Mouse (Mus musculus): ENCODE data around the gene Wdr64. TPM values are rescaled to one million over a fixed set of nuclear protein-coding genes. Genes with fewer than 3 reads are reported as not detected.

Gene Wdr64
- not detected in 2 replicates for polyA plus RNA-seq (2015; fragmentation: Nextera tagmentation; extraction: Ambion mirVana)

GRCm38 (mm10) chr1:175698293-175698692 is at the start of gene Wdr64:
Wdr64 (plus strand) TSS chr1:175698593.
- Histone ChIP-seq H3K4me3 (no peak within 1 kb of the TSS), H3K9ac (no peak within 1 kb of the TSS), H3K36me3 (no peaks in the 10 kb centered on the region), H3K9me3 (no peaks in the 10 kb centered on the region), H3K4me2 (replicated peaks) (no peak within 1 kb of the TSS), H3K27ac (no peak within 1 kb of the TSS), H3K27me3 (no peaks in the 10 kb centered on the region), H3K4me1 (no peaks in the 10 kb centered on the region)
- ATAC-seq (ENCODE audit: low FRiP score, low read depth), result no peak
- WGBS, result 86% methylated on average over 1 of the region's 1 CpGs

DNA sequence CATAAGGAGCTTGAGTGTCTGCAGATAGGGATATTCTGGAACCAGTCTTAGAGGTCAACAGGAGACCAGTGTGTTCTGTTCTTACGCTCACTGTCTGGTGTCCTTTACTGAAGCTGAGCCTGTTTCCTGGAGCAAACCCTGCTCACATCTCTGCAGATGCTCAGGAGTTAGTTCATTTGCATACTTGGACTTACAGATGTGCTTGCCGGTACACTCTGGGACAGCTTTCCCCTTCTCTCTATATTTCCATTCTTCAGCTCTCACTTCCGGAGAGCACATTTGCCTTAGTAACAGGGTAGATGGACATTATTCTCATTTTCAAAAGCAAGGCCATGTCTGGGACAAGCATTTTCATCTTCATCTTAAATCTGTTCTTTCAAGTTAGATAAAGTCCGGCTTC is 49.8 kb upstream of the Wdr64 start:
- Histone ChIP-seq H3K4me1 (no peaks in the 10 kb centered on the region), H3K4me2 (replicated peaks) (no peak overlapping the region), H3K9ac (no peak overlapping the region), H3K9me3 (no peaks in the 10 kb centered on the region), H3K4me3 (no peak overlapping the region), H3K27me3 (no peaks in the 10 kb centered on the region), H3K27ac (no peak overlapping the region), H3K36me3 (no peaks in the 10 kb centered on the region)
- 87% methylated on average over 4 of the region's 4 CpGs for WGBS
- no peak for ATAC-seq (ENCODE audit: low FRiP score, low read depth)

DNA sequence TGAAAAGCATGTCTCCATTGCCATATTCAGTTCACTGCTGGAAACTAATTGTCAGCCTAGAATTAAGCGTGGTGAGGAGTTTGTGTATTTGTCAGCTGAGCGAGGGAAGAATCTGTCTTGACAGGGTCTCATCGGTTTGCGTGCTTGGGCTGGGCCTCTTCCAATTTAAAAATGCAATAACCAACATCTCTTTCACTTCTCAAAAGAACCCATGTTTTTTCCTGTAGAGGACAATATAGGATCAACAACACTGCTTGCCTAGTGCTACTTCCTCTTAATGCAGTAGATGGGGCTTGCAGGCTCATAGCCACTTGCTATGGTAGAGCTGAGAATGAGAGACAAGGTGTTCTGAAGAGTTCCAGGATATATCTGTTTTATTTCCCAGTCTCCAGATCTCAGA is 38.5 kb upstream of the Wdr64 start:
- no peak for ATAC-seq (ENCODE audit: low FRiP score, low read depth)
- Histone ChIP-seq H3K4me1 (no peaks in the 10 kb centered on the region), H3K9ac (no peak overlapping the region), H3K4me2 (replicated peaks) (no peak overlapping the region), H3K4me3 (no peak overlapping the region), H3K9me3 (no peaks in the 10 kb centered on the region), H3K36me3 (no peaks in the 10 kb centered on the region), H3K27me3 (no peaks in the 10 kb centered on the region), H3K27ac (no peak overlapping the region)
- 94% methylated on average over 4 of the region's 4 CpGs for WGBS

DNA sequence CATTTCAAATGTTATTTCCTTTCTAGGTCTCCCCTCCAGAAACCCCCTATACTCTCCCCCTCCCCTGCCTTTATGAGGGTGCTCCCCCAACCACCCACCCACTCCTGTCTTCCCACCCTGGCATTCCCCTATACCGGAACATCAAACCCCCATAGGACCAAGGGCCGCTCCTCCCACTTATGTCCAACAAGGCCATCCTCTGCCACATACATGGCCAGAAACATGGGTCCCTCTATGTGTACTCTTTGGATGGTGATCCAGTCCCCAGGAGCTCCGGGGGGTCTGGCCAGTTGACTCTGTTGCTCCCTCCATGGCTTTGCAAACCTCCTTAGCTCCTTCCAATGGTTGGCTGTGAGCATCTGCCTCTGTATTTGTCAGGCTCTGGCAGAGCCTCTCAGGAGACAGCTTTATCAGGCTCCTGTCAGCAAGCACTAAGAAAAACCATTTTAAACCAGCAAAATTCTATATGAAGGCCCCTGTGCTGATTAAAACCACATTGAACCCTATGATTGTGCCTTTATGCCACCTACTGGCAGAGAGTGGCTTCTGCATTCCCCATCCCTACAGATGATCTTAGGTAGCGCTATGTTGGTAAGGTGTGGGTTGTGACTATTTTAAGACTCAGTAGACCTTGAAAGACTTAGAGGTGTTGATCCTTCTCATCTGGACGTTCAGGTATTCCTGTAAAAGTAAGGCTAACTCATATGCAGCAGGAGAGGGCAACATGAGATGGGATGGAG is 29.6 kb upstream of the Wdr64 start:
- no peak overlapping the region for H3K4me2 ChIP-seq (replicated peaks)
- H3K9ac ChIP-seq, result no peak overlapping the region; the same call in 1 of the 2 replicates
- H3K4me3 ChIP-seq, result no peak overlapping the region
- peak; percentile 84 for ATAC-seq (ENCODE audit: low FRiP score, low read depth)
- no peak overlapping the region for H3K27ac ChIP-seq
- WGBS, result 76% methylated on average over 5 of the region's 5 CpGs
- H3K36me3 ChIP-seq, result no peaks in the 10 kb centered on the region
- 0 out of 2 replicates have a peak, but pooled peaks cover 3% of the 10 kb centered on the region for H3K4me1 ChIP-seq
- no peaks in the 10 kb centered on the region for H3K27me3 ChIP-seq
- no peaks in the 10 kb centered on the region for H3K9me3 ChIP-seq

DNA sequence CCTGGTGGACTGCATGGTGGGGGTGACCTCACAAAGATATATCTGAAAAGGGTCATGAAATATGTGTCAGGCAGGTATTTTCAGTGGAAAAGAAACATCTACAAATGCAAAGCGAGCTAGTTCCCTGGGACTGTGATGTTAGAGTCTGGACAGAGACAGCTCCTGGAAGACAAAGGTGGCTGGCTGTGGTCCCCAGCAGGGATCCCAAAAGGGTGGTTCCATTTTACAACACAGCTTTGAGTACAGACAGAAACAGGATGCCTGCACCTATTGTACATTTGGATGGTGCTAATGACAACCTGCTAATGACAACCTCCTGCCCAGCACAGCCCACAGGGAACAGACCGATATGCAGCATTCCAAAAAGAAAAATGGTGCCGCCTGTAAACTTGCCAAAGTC is 28.9 kb upstream of the Wdr64 start:
- H3K27me3 ChIP-seq, result no peaks in the 10 kb centered on the region
- no peaks in the 10 kb centered on the region for H3K9me3 ChIP-seq
- H3K9ac ChIP-seq, result no peak overlapping the region
- 91% methylated on average over 3 of the region's 3 CpGs for WGBS
- 0 out of 2 replicates have a peak, but pooled peaks cover 3% of the 10 kb centered on the region for H3K4me1 ChIP-seq
- no peaks in the 10 kb centered on the region for H3K36me3 ChIP-seq
- no peak overlapping the region for H3K4me2 ChIP-seq (replicated peaks)
- H3K4me3 ChIP-seq, result no peak overlapping the region
- ATAC-seq (ENCODE audit: low FRiP score, low read depth), result no peak
- no peak overlapping the region for H3K27ac ChIP-seq

DNA sequence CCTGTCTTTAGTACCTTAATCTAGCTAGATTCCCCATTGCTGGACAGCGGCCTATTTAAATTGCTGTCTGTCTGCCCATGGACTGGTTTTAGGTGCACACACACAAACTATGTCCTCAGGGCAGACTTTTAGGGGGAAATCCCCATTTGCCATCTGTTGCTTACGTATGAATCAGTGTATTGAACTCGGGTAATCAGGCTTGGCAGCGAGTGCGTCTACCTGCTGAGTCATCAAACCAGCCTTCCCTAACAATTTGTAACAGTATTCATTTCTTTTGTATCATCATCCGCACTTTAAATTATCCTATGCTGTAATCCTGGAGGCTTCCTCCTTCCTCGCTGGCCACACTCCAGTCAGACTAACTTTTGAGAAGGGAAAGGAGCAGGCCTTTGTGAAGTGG is 28.4 kb upstream of the Wdr64 start:
- WGBS, result 74% methylated on average over 7 of the region's 7 CpGs
- no peak for ATAC-seq (ENCODE audit: low FRiP score, low read depth)

GRCm38 (mm10) chr1:175671626-175672025 is 26.8 kb upstream of the Wdr64 start:
- 36% methylated on average over 1 of the region's 1 CpGs for WGBS
- no peak for ATAC-seq (ENCODE audit: low FRiP score, low read depth)

More for the DNA sequence above, 28.4 kb upstream of the Wdr64 start:
- Histone ChIP-seq H3K9me3 (no peaks in the 10 kb centered on the region), H3K36me3 (no peaks in the 10 kb centered on the region), H3K9ac (no peak overlapping the region), H3K27ac (no peak overlapping the region), H3K27me3 (no peaks in the 10 kb centered on the region), H3K4me3 (no peak overlapping the region), H3K4me1 (0 out of 2 replicates have a peak, but pooled peaks cover 3% of the 10 kb centered on the region), H3K4me2 (replicated peaks) (no peak overlapping the region)

GRCm38 (mm10) chr1:175673563-175674325 is 24.6 kb upstream of the Wdr64 start:
- Histone ChIP-seq H3K27me3 (no peaks in the 10 kb centered on the region), H3K4me2 (replicated peaks) (no peak overlapping the region), H3K27ac (no peak overlapping the region), H3K9ac (no peak overlapping the region), H3K36me3 (no peaks in the 10 kb centered on the region), H3K9me3 (no peaks in the 10 kb centered on the region), H3K4me1 (0 out of 2 replicates have a peak, but pooled peaks cover 2% of the 10 kb centered on the region), H3K4me3 (no peak overlapping the region)
- ATAC-seq (ENCODE audit: low FRiP score, low read depth), result no peak
- 82% methylated on average over 7 of the region's 7 CpGs for WGBS

More at GRCm38 (mm10) chr1:175671626-175672025, 26.8 kb upstream of the Wdr64 start:
- no peak overlapping the region for H3K9ac ChIP-seq
- H3K4me1 ChIP-seq, result 0 out of 2 replicates have a peak, but pooled peaks cover 3% of the 10 kb centered on the region
- H3K9me3 ChIP-seq, result no peaks in the 10 kb centered on the region
- no peaks in the 10 kb centered on the region for H3K27me3 ChIP-seq
- H3K4me2 ChIP-seq (replicated peaks), result no peak overlapping the region
- no peaks in the 10 kb centered on the region for H3K36me3 ChIP-seq
- H3K4me3 ChIP-seq, result no peak overlapping the region
- no peak overlapping the region for H3K27ac ChIP-seq

GRCm38 (mm10) chr1:175675116-175675515 is 23.3 kb upstream of the Wdr64 start:
- Histone ChIP-seq H3K4me1 (no peaks in the 10 kb centered on the region), H3K9ac (no peak overlapping the region), H3K4me3 (no peak overlapping the region), H3K27ac (no peak overlapping the region), H3K27me3 (no peaks in the 10 kb centered on the region), H3K4me2 (replicated peaks) (no peak overlapping the region), H3K9me3 (no peaks in the 10 kb centered on the region), H3K36me3 (no peaks in the 10 kb centered on the region)
- ATAC-seq (ENCODE audit: low FRiP score, low read depth), result no peak
- 89% methylated on average over 6 of the region's 6 CpGs for WGBS

DNA sequence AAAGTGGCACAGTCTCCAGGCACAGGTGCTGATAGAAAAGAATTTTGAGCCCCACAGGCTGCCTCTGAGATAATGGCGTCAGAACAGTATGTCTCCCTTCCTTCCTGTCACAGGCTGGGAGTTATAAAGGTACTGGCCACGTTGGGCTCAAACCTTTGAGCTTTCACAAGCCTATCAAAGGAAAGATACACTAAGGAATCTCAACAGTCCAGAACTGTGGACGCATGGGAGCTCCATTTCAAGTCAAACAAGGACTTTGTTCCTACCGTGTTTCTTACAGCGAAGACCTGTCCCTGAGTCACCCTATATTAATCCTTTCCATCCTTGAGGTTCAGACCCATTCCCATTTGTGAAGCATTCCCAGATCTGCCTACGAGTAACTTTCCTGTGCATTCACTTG is 20.9 kb upstream of the Wdr64 start:
- H3K4me3 ChIP-seq, result no peak overlapping the region
- H3K4me1 ChIP-seq, result no peaks in the 10 kb centered on the region
- H3K9ac ChIP-seq, result no peak overlapping the region
- WGBS, result 83% methylated on average over 6 of the region's 6 CpGs
- no peak for ATAC-seq (ENCODE audit: low FRiP score, low read depth)
- no peaks in the 10 kb centered on the region for H3K27me3 ChIP-seq
- H3K27ac ChIP-seq, result no peak overlapping the region
- H3K9me3 ChIP-seq, result no peaks in the 10 kb centered on the region
- no peak overlapping the region for H3K4me2 ChIP-seq (replicated peaks)
- H3K36me3 ChIP-seq, result no peaks in the 10 kb centered on the region

DNA sequence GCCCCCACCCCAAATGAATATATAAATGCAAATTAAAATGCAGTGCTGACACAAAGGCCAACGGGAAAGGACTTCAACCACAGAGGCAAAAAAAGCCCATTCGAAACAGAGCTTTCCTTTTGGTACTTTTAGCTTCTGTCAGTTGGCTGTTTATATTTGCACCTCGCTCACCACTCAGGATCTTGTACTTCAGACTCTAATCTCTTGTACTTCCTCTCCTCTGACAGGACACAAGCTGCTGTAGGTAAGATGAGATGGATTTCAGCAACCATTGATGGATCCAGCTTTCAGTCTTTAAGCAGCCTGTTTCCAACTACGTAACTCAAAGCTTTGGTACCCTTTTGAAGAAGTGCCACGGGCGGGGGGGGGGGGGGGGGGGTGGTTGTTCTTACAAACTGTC is 17.4 kb upstream of the Wdr64 start:
- H3K4me3 ChIP-seq, result no peak overlapping the region
- H3K4me1 ChIP-seq, result no peaks in the 10 kb centered on the region
- H3K27ac ChIP-seq, result no peak overlapping the region
- no peaks in the 10 kb centered on the region for H3K27me3 ChIP-seq
- no peak overlapping the region for H3K4me2 ChIP-seq (replicated peaks)
- peaks cover 5% of the 10 kb centered on the region; the same call in 1 of the 2 replicates for H3K36me3 ChIP-seq
- WGBS, result 94% methylated on average over 6 of the region's 6 CpGs
- no peak for ATAC-seq (ENCODE audit: low FRiP score, low read depth)
- H3K9ac ChIP-seq, result no peak overlapping the region
- no peaks in the 10 kb centered on the region for H3K9me3 ChIP-seq

GRCm38 (mm10) chr1:175691686-175692245 is 6.6 kb upstream of the Wdr64 start:
- no peak for ATAC-seq (ENCODE audit: low FRiP score, low read depth)
- WGBS, result 2% methylated on average over 22 of the region's 22 CpGs
- H3K4me3 ChIP-seq, result peak overlapping the region; percentile 76

More at GRCm38 (mm10) chr1:175691686-175692245, 6.6 kb upstream of the Wdr64 start:
- Histone ChIP-seq H3K27me3 (no peaks in the 10 kb centered on the region), H3K9ac (peak overlapping the region; percentile 84), H3K4me2 (replicated peaks) (peak overlapping the region; percentile 85), H3K27ac (peak overlapping the region; percentile 76), H3K36me3 (peaks cover 14% of the 10 kb centered on the region), H3K9me3 (no peaks in the 10 kb centered on the region), H3K4me1 (peaks cover 14% of the 10 kb centered on the region)

Data from limb, embryonic 13.5 days (tissue).